Comparison of ENCODE assay signal across 19 mouse cellular contexts in the genomic region with DNA sequence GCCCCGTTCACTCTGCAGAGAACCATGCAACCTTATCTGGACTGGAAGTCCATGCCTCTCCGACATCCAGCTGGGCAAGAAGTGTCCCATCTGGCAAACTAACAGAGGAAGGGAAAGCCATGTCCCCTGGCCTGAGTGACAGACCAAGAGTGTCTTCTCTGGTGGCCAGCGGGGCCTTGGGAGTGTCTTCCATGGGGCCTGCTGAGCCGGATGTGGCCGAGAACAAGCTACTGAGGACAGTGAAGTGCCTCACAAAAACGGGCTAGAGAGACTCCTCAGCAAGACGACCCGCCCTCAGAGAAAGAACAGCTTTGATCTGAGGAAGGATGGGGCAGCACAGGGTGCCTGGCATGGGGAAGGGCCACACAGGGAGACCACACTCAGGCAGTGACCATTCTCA.
A peak's percentile ranks its signal among the peaks of the same experiment; 100 is the strongest.
DNase-seq lines count a peak whose midpoint lies in the region; ATAC-seq and TF ChIP-seq lines count a peak whose summit lies in the region.
"Had no signal": no experiment of that assay in that cellular context is flagged by ENCODE, and none has a peak within 500 bp of the region (broad histone marks: within the 10 kb centered on the region; RNA-seq: fewer than 3 reads in every experiment).

No protein-coding gene starts in this region.

- TF ChIP-seq CTCF in gastrocnemius, adult 2 months (IDR thresholded peaks at IDR 0.05), result no peak
- no peak for TF ChIP-seq CTCF in hindbrain, postnatal 0 days (IDR thresholded peaks at IDR 0.05; ENCODE audit: low read depth)
- TF ChIP-seq CTCF in lung, adult 2 months (IDR thresholded peaks at IDR 0.05; ENCODE audit: insufficient read depth, low read length), result no peak

- no peaks in the 10 kb centered on the region for H3K9me3 ChIP-seq in hindbrain, postnatal 0 days (ENCODE audit: low read length)
- H3K9me3 ChIP-seq in hindbrain, embryonic 11.5 days (ENCODE audit: control insufficient read depth, low read length), result no peaks in the 10 kb centered on the region
- H3K9me3 ChIP-seq in lung, embryonic 16.5 days (ENCODE audit: control insufficient read depth, low read length), result 0 out of 2 replicates have a peak, but pooled peaks cover 3% of the 10 kb centered on the region
- no peaks in the 10 kb centered on the region for H3K9me3 ChIP-seq in neural tube, embryonic 15.5 days (replicated peaks)
- H3K9me3 ChIP-seq: hindbrain, embryonic 15.5 days; liver, embryonic 12.5 days had no signal

- TF ChIP-seq POLR2A in lung, adult 2 months (IDR thresholded peaks at IDR 0.05; ENCODE audit: borderline replicate concordance, extremely low read depth, low read depth, low read length), result no peak

- H3K27ac ChIP-seq in gastrocnemius, adult 2 months, result peak overlapping the region; percentile 43; the same call in 1 of the 2 replicates
- H3K27ac ChIP-seq in hindbrain, postnatal 0 days, result 0 out of 2 replicates have a peak overlapping the region, but pooled peaks have one; percentile 15
- H3K27ac ChIP-seq in hindbrain, embryonic 11.5 days (ENCODE audit: low read depth, low read length), result no peak overlapping the region
- H3K27ac ChIP-seq in lung, embryonic 16.5 days (ENCODE audit: low read length), result 0 out of 2 replicates have a peak overlapping the region, but pooled peaks have one; percentile 1
- no peak overlapping the region; the same call in 1 of the 2 replicates for H3K27ac ChIP-seq in neural tube, embryonic 15.5 days (replicated peaks)
- H3K27ac ChIP-seq: heart, adult 2 months; liver, embryonic 12.5 days had no signal

- no peak overlapping the region for H3K4me3 ChIP-seq in gastrocnemius, adult 2 months
- H3K4me3 ChIP-seq in hindbrain, postnatal 0 days (ENCODE audit: low read length), result no peak overlapping the region
- no peak overlapping the region for H3K4me3 ChIP-seq in hindbrain, embryonic 11.5 days (ENCODE audit: low read depth, low read length)
- H3K4me3 ChIP-seq in lung, embryonic 16.5 days (ENCODE audit: low read length), result no peak overlapping the region
- no peak overlapping the region for H3K4me3 ChIP-seq in lung, adult 2 months (replicated peaks; ENCODE audit: extremely low read depth, low read depth, low read length)
- no peak overlapping the region for H3K4me3 ChIP-seq in neural tube, embryonic 15.5 days (replicated peaks)
- H3K4me3 ChIP-seq: heart, adult 2 months; hindbrain, embryonic 15.5 days; liver, embryonic 12.5 days had no signal

- H3K27me3 ChIP-seq in hindbrain, postnatal 0 days (ENCODE audit: insufficient read depth, low read length), result no peaks in the 10 kb centered on the region
- H3K27me3 ChIP-seq in hindbrain, embryonic 11.5 days (ENCODE audit: control insufficient read depth, insufficient read depth, low read length), result no peaks in the 10 kb centered on the region
- no peaks in the 10 kb centered on the region for H3K27me3 ChIP-seq in lung, embryonic 16.5 days (ENCODE audit: control insufficient read depth, insufficient read depth, low read depth, low read length)
- no peaks in the 10 kb centered on the region for H3K27me3 ChIP-seq in neural tube, embryonic 15.5 days (replicated peaks)
- H3K27me3 ChIP-seq: hindbrain, embryonic 15.5 days; liver, embryonic 12.5 days had no signal

- DNase-seq in gastrocnemius, adult 2 months, result no peak
- DNase-seq in gastrocnemius, adult 18-20 months (ENCODE audit: low spot score), result no peak
- no peak for DNase-seq in hindbrain, postnatal 0 days (ENCODE audit: low spot score)
- no peak for DNase-seq in hindbrain, embryonic 11.5 days (ENCODE audit: low spot score)
- no peak for DNase-seq in lung, adult 2 months
- DNase-seq in lung, postnatal 4 days, result peak; percentile 30 to 55
- DNase-seq: adrenal gland, adult 8-10 months; cerebellum, postnatal 36 days; forebrain, postnatal 0 days; gastrocnemius, postnatal 10 days; layer of hippocampus, adult 9-11 months; midbrain, embryonic 14.5 days; thymus, adult 18-20 months had no signal

- intact Hi-C loops in gastrocnemius, adult 2 months (cut with DNase I), result no loop called here

- no peak overlapping the region for H3K9ac ChIP-seq in hindbrain, postnatal 0 days (replicated peaks; ENCODE audit: low read length)
- H3K9ac ChIP-seq in hindbrain, embryonic 11.5 days (ENCODE audit: low read depth, low read length), result no peak overlapping the region
- no peak overlapping the region for H3K9ac ChIP-seq in lung, embryonic 16.5 days (ENCODE audit: low read length)
- no peak overlapping the region; the same call in 1 of the 2 replicates for H3K9ac ChIP-seq in neural tube, embryonic 15.5 days (replicated peaks)
- H3K9ac ChIP-seq: forebrain, postnatal 0 days; hindbrain, embryonic 15.5 days; liver, embryonic 12.5 days had no signal

- H3K4me2 ChIP-seq in hindbrain, postnatal 0 days (ENCODE audit: low read depth, low read length), result no peak overlapping the region
- H3K4me2 ChIP-seq in hindbrain, embryonic 11.5 days (replicated peaks; ENCODE audit: low read depth, low read length), result no peak overlapping the region
- no peak overlapping the region for H3K4me2 ChIP-seq in lung, embryonic 16.5 days (ENCODE audit: low read depth, low read length)
- H3K4me2 ChIP-seq in neural tube, embryonic 15.5 days, result no peak overlapping the region
- H3K4me2 ChIP-seq: hindbrain, embryonic 15.5 days; liver, embryonic 12.5 days had no signal

- peak; percentile 37 for ATAC-seq in hindbrain, postnatal 0 days
- ATAC-seq in hindbrain, embryonic 11.5 days (ENCODE audit: low FRiP score), result no peak
- peak; percentile 14; the same call in 1 of the 2 replicates for ATAC-seq in lung, embryonic 16.5 days (ENCODE audit: low read depth)
- ATAC-seq in neural tube, embryonic 15.5 days (ENCODE audit: low FRiP score), result no peak
- ATAC-seq: forebrain, postnatal 0 days; intestine, postnatal 0 days; liver, embryonic 12.5 days had no signal

- H3K4me1 ChIP-seq in hindbrain, postnatal 0 days (ENCODE audit: insufficient read depth, low read length), result peaks cover 25% of the 10 kb centered on the region
- H3K4me1 ChIP-seq in hindbrain, embryonic 11.5 days (replicated peaks; ENCODE audit: control insufficient read depth, insufficient read depth, low read length), result peaks cover 6% of the 10 kb centered on the region
- peaks cover 21% of the 10 kb centered on the region for H3K4me1 ChIP-seq in lung, embryonic 16.5 days (replicated peaks; ENCODE audit: control insufficient read depth, insufficient read depth, low read length)
- 0 out of 2 replicates have a peak, but pooled peaks cover 6% of the 10 kb centered on the region for H3K4me1 ChIP-seq in lung, adult 2 months (ENCODE audit: control insufficient read depth, insufficient read depth, low read length)
- peaks cover 39% of the 10 kb centered on the region for H3K4me1 ChIP-seq in neural tube, embryonic 15.5 days
- H3K4me1 ChIP-seq: liver, embryonic 12.5 days had no signal

- H3K36me3 ChIP-seq in hindbrain, postnatal 0 days (ENCODE audit: insufficient read depth, low read length), result no peaks in the 10 kb centered on the region
- no peaks in the 10 kb centered on the region for H3K36me3 ChIP-seq in hindbrain, embryonic 11.5 days (ENCODE audit: control insufficient read depth, insufficient read depth, low read length)
- no peaks in the 10 kb centered on the region for H3K36me3 ChIP-seq in lung, embryonic 16.5 days (ENCODE audit: control insufficient read depth, insufficient read depth, low read length)
- H3K36me3 ChIP-seq in neural tube, embryonic 15.5 days, result no peaks in the 10 kb centered on the region
- H3K36me3 ChIP-seq: hindbrain, embryonic 15.5 days had no signal

- 60% methylated on average over 8 of the region's 8 CpGs for WGBS in hindbrain, postnatal 0 days
- WGBS in hindbrain, embryonic 11.5 days, result 51% methylated on average over 8 of the region's 8 CpGs
- 38% methylated on average over 8 of the region's 8 CpGs for WGBS in lung, embryonic 16.5 days
- 66% methylated on average over 8 of the region's 8 CpGs for WGBS in lung, adult 2 months
- whole genome bisulfite sequencing in neural tube, embryonic 15.5 days, result 52% methylated on average over 8 of the region's 8 CpGs

Comparison
In these comparisons a context has a peak if more than half of its experiments do, and no peak if none do; other contexts are left out.
1. DNase-seq: peak in lung, postnatal 4 days (2 of 2); none in gastrocnemius, adult 2 months (single experiment), gastrocnemius, adult 18-20 months (single experiment), hindbrain, postnatal 0 days (single experiment), hindbrain, embryonic 11.5 days (single experiment) and lung, adult 2 months (single experiment).
2. H3K27ac ChIP-seq: peak in gastrocnemius, adult 2 months (single experiment), hindbrain, postnatal 0 days (single experiment) and lung, embryonic 16.5 days (single experiment); none in hindbrain, embryonic 11.5 days (single experiment) and neural tube, embryonic 15.5 days (single experiment).
3. ATAC-seq: peak in hindbrain, postnatal 0 days (single experiment) and lung, embryonic 16.5 days (single experiment); none in hindbrain, embryonic 11.5 days (single experiment) and neural tube, embryonic 15.5 days (single experiment).